Mouse (Mus musculus) midbrain, postnatal 0 days (tissue): ENCODE data around the gene Vps72. TPM values are rescaled to one million over a fixed set of nuclear protein-coding genes. Genes with fewer than 3 reads are reported as not detected.

Experiments used
- ATAC-seq: fragments of 200-750 bp; cut with Nextera tagmentation; 2 replicates; pipeline ENCODE4 v1.8.0; 2017; ENCODE audit warnings: moderate number of reproducible peaks, mild to moderate bottlenecking, moderate TSS enrichment, moderate library complexity; ENCODE audit not compliant: low FRiP score
- DNase-seq: peaks from one replicate; pipeline ENCODE4 v3.0.0-alpha.2; 2015; ENCODE audit warnings: low spot score
- H3K27ac ChIP-seq: fragments of 300-500 bp; sonication (generic); 2 replicates; pipeline ENCODE4 v1.5.1; 2014; ENCODE audit warnings: low read depth, mild to moderate bottlenecking, low read length, mixed read lengths
- H3K27me3 ChIP-seq: fragments of 300-500 bp; sonication (generic); 2 replicates; pipeline ENCODE4 v1.6.1; 2014; ENCODE audit warnings: low read length, control low read depth, mixed read lengths; ENCODE audit not compliant: insufficient read depth
- H3K36me3 ChIP-seq: fragments of 300-500 bp; sonication (generic); 2 replicates; pipeline ENCODE4 v1.6.1; 2014; ENCODE audit warnings: low read length, control low read depth, mixed read lengths; ENCODE audit not compliant: insufficient read depth
- H3K4me1 ChIP-seq: fragments of 300-500 bp; sonication (generic); 2 replicates; pipeline ENCODE4 v1.6.1; 2014; ENCODE audit warnings: mild to moderate bottlenecking, control low read depth, antibody characterized with exemption, low read length, mixed read lengths; ENCODE audit not compliant: insufficient read depth
- H3K4me2 ChIP-seq: fragments of 300-500 bp; sonication (generic); 2 replicates; pipeline ENCODE4 v1.6.1; 2014; ENCODE audit warnings: low read depth, mild to moderate bottlenecking, low read length, mixed read lengths; ENCODE audit not compliant: poor library complexity, severe bottlenecking
- H3K4me3 ChIP-seq: fragments of 300-500 bp; sonication (generic); 2 replicates; pipeline ENCODE4 v1.5.1; 2014; ENCODE audit warnings: low read depth, mild to moderate bottlenecking, low read length, moderate library complexity
- H3K9ac ChIP-seq: fragments of 300-500 bp; sonication (generic); replicated peaks from 2 replicates; pipeline ENCODE4 v1.6.1; 2014; ENCODE audit warnings: mild to moderate bottlenecking, low read length, moderate library complexity, mixed read lengths; ENCODE audit not compliant: poor library complexity, severe bottlenecking
- H3K9me3 ChIP-seq: fragments of 300-500 bp; sonication (generic); 2 replicates; pipeline ENCODE4 v1.6.1; 2016; ENCODE audit warnings: low read length, control low read depth
- CTCF ChIP-seq: IDR thresholded peaks from 2 replicates; pipeline ENCODE4 v1.5.1; 2016; ENCODE audit warnings: antibody characterized with exemption, mild to moderate bottlenecking
- WGBS: fragments of 180-500 bp; shearing (Covaris S2); extraction: QIAGEN DNeasy Blood & Tissue Kit; methylation state at CpG from one replicate; pipeline ENCODE4 v1.1.7; 2014; 5-methylcytosine and 5-hydroxymethylcytosine counted together
- polyA plus RNA-seq: library from polyadenylated mRNA; unstranded; fragments of >200 nt; fragmentation: Nextera tagmentation; extraction: Ambion mirVana; gene quantifications from 2 replicates; pipeline ENCODE4 v1.2.1, GENCODE M21; 2015
- total RNA-seq: library from RNA; depleted of rRNA; stranded (reverse); fragments of >200 nt; gene quantifications from 2 replicates; pipeline ENCODE4 v1.2.3, GENCODE M21; 2014; rRNA removed

The Vps72 gene
- total RNA-seq (69.6 and 84.7 TPM in 2 replicates), polyA plus RNA-seq (131 and 136 TPM in 2 replicates)

DNA sequence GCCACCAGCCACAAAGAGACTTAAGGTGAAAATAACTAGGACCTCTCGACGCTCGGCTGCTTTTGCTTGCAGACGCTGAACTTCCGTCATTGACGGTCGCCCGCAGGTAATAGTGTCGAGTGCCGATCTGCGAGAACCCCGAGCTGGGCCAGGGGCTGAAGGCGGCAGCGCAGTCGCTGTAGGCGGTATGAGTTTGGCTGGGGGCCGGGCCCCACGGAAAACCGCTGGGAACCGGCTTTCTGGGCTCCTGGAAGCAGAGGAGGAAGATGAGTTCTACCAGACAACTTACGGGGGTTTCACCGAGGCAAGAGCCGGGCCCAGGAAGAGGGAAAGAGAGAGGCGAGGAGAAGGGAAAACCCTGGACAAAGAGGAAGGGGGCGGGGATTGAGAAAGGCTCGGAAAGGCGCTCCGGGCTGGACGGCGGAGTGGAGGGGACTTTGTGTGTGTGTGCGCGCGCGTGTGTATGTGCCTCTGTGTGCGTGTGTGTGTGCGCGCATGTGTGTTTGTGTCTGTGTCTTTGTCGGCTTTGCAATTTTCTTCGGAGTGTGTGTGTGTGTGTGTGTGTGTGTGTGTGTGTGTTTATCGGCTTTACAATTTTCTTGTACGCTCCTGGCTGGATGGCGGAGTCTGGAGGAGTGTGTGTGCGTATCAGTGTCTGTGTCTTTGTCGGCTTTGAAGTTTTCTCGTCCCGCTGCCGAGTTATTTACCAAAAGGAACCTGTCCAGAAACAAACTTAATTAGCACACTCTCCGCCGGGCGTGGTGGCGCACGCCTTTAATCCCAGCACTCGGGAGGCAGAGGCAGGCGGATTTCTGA is at the start of gene Vps72:
Gene Vps72, plus strand, starts transcription at position 112 of the 816 bp plus-strand sequence.
- Histone ChIP-seq H3K9ac (peak within 1 kb of the TSS; percentile 84), H3K4me2 (peak within 1 kb of the TSS; percentile 53), H3K4me3 (peak within 1 kb of the TSS; percentile 85), H3K27ac (peak within 1 kb of the TSS; percentile 85), H3K9me3 (no peaks in the 10 kb centered on the region), H3K36me3 (peaks cover 13% of the 10 kb centered on the region), H3K27me3 (no peaks in the 10 kb centered on the region), H3K4me1 (0 out of 2 replicates have a peak, but pooled peaks cover 3% of the 10 kb centered on the region)
- peak; percentile 95 for DNase-seq
- peak; percentile 59; the same call in 1 of the 2 replicates for ATAC-seq
- TF ChIP-seq CTCF = no peak
- WGBS = under 1% methylated on average over 53 of the region's 54 CpGs

DNA sequence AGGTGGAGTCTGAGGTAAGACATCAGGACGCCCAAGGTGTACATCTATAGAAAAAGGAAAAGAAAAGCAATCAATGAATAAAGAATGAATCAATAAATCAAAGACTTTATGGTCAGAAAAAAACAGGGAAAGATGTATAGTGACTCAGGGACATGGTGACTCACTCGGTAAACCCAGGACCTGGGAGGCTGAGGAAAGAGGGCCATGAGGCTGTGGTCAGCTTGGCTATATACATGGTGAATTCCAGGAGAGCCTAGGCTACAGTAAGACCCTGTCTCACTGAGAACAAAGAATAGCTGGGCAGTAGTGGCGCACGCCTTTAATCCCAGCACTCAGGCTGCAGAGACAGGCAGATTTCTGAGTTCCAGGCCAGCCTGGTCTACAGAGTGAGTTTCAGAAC is 47.1 kb upstream of the Vps72 start:
- no peak for DNase-seq
- ATAC-seq = no peak
- Histone ChIP-seq H3K4me2 (no peak overlapping the region), H3K27me3 (no peaks in the 10 kb centered on the region), H3K9me3 (no peaks in the 10 kb centered on the region), H3K27ac (no peak overlapping the region), H3K9ac (no peak overlapping the region), H3K4me1 (no peaks in the 10 kb centered on the region), H3K36me3 (peaks cover 72% of the 10 kb centered on the region), H3K4me3 (no peak overlapping the region)
- 99% methylated on average over 4 of the region's 4 CpGs for WGBS
- TF ChIP-seq CTCF = no peak

DNA sequence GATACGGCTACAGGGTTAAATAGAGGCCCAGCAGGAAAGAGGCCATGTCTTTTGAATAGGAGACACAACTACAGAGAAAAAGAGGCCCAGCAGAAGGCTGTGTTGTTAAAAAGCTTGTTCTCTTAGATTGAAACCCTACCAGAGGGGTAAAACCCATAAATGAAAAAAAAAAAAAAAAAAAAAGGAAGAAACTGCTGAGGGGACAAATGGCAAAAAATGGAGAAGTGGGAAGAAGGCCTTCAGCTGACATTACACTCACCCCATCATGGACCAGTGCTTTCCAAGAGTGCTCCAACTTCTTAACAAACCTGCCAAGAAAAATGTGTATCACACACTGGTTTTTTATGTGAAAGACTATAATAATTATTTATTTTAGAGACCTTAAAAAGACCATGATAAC is 45.3 kb upstream of the Vps72 start:
- TF ChIP-seq CTCF = no peak
- Histone ChIP-seq H3K9ac (no peak overlapping the region), H3K4me3 (no peak overlapping the region), H3K36me3 (peaks cover 70% of the 10 kb centered on the region), H3K27ac (no peak overlapping the region), H3K27me3 (no peaks in the 10 kb centered on the region), H3K9me3 (no peaks in the 10 kb centered on the region), H3K4me2 (no peak overlapping the region), H3K4me1 (no peaks in the 10 kb centered on the region)
- 68% methylated on average over 1 of the region's 1 CpGs for WGBS
- DNase-seq (no peak), ATAC-seq (no peak)

DNA sequence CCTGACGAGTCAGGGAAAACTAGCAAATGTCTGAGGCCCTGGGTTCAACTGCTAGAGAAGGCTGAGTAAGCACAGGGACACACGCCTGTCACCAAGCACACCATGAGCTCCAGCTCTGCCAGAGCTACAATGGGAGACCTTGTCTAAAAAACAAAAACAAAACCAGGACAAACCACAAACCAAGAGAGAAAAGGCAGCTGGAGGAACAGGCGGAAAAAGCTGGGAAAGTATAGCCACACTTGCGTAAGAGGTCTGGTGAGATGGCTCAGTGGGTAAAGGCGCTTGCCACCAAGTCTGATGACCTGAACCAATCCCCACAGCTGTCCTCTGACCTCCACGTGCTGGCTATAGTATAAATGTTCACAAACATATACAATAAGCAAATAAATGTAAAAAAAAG is 44.7 kb upstream of the Vps72 start:
- H3K4me3 ChIP-seq = no peak overlapping the region
- H3K27me3 ChIP-seq = no peaks in the 10 kb centered on the region
- no peak for TF ChIP-seq CTCF
- DNase-seq (no peak), ATAC-seq (no peak)
- no peak overlapping the region for H3K27ac ChIP-seq
- H3K4me1 ChIP-seq = no peaks in the 10 kb centered on the region
- H3K36me3 ChIP-seq = peaks cover 66% of the 10 kb centered on the region
- H3K9ac ChIP-seq = no peak overlapping the region
- H3K4me2 ChIP-seq = no peak overlapping the region
- 93% methylated on average over 6 of the region's 6 CpGs for WGBS
- no peaks in the 10 kb centered on the region for H3K9me3 ChIP-seq

DNA sequence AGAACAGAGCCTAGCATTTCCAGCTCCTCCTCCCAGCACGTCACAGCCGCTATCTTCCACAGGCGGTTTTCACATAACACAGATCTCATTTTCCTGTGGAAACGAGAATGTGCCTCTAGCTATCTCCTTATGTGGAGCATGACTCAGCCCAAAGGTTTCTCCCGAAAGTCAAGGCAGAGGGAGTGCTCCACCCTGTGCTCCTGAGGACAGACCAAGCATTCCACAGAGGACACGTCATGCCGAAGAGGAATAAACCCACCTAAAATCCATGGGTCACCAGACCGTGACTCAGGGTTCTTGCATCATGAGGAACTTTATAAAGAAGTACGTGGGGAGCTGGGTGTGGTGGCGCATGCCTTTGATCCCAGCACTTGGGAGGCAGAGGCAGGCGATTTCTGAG is 44.3 kb upstream of the Vps72 start:
- DNase-seq (no peak), ATAC-seq (no peak)
- no peak for TF ChIP-seq CTCF
- Histone ChIP-seq H3K27ac (no peak overlapping the region), H3K27me3 (no peaks in the 10 kb centered on the region), H3K9ac (no peak overlapping the region), H3K4me1 (no peaks in the 10 kb centered on the region), H3K4me2 (no peak overlapping the region), H3K4me3 (no peak overlapping the region), H3K36me3 (peaks cover 68% of the 10 kb centered on the region), H3K9me3 (no peaks in the 10 kb centered on the region)
- WGBS = 90% methylated on average over 11 of the region's 11 CpGs

DNA sequence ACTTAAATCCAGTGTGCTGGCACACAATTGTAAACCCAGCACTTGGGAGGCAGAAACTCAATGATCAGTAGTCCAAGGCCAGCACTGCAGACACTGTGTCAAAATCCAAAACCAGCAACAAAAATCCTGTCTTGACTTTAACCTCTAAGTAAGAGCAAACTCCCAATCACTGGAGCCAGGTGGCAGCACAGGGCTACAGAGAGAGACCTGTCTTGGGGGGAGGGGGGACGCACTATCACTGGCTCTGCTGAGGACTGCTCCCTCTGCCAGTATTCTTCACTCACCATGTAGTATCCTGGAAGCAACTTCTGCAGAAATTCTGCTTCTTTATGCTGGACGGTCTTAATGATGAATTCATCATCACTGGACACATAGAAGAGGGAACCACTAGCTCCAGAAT is 39.2 kb upstream of the Vps72 start:
- Histone ChIP-seq H3K4me1 (no peaks in the 10 kb centered on the region), H3K9ac (no peak overlapping the region), H3K4me3 (no peak overlapping the region), H3K36me3 (peaks cover 55% of the 10 kb centered on the region), H3K9me3 (no peaks in the 10 kb centered on the region), H3K27me3 (no peaks in the 10 kb centered on the region), H3K27ac (no peak overlapping the region), H3K4me2 (no peak overlapping the region)
- ATAC-seq (no peak), DNase-seq (no peak)
- WGBS = 94% methylated on average over 2 of the region's 2 CpGs
- TF ChIP-seq CTCF = peak; percentile 47
